Mouse (Mus musculus) MEL (cell line): ENCODE measurements around the gene Snrnp35. TPM values are rescaled to one million over a fixed set of nuclear protein-coding genes. Genes with fewer than 3 reads are reported as not detected.

Experiments used
- DNase-seq: peaks from one replicate; pipeline ENCODE4 v3.0.0; 2011; ENCODE audit warnings: low read depth, low spot score
- H3K27ac ChIP-seq: 2 replicates; pipeline ENCODE4 v1.5.1; 2012; ENCODE audit warnings: low read depth, mild to moderate bottlenecking, control low read depth, low read length, moderate library complexity; ENCODE audit not compliant: control insufficient read depth
- H3K27me3 ChIP-seq, 2 experiments: fragments of 150-350 bp in 1 of 2; sonication (generic) in 1 of 2; 2 replicates each; pipeline ENCODE4 v1.6.1; 2012; ENCODE audit warnings: low read length in 2 of 2, mild to moderate bottlenecking in 2 of 2, improper control_type of control experiment in 1 of 2, moderate library complexity in 1 of 2; ENCODE audit not compliant: insufficient read depth in 2 of 2, control insufficient read depth in 1 of 2
- H3K36me3 ChIP-seq, 2 experiments: 2 replicates each; pipeline ENCODE4 v1.6.1; 2012 to 2014; ENCODE audit warnings: low read length in 2 of 2, improper control_type of control experiment in 1 of 2, inconsistent platforms in 1 of 2, mild to moderate bottlenecking in 1 of 2; ENCODE audit not compliant: insufficient read depth in 2 of 2, control insufficient read depth in 1 of 2
- H3K4me1 ChIP-seq, 2 experiments: fragments of 150-350 bp in 1 of 2; sonication (generic) in 1 of 2; 2 replicates each; pipeline ENCODE4 v1.6.1; 2012; ENCODE audit warnings: low read length in 2 of 2, improper control_type of control experiment in 1 of 2, mild to moderate bottlenecking in 1 of 2; ENCODE audit not compliant: insufficient read depth in 2 of 2, control insufficient read depth in 1 of 2
- H3K4me3 ChIP-seq, 2 experiments: fragments of 150-350 bp in 1 of 2; sonication (generic) in 1 of 2; 2 replicates each; pipeline ENCODE4 v1.5.1; 2012; ENCODE audit warnings: low read depth in 2 of 2, low read length in 2 of 2, mild to moderate bottlenecking in 2 of 2, moderate library complexity in 2 of 2, control low read depth in 1 of 2, improper control_type of control experiment in 1 of 2; ENCODE audit not compliant: control insufficient read depth in 1 of 2, insufficient read depth in 1 of 2
- H3K79me2 ChIP-seq: 2 replicates; pipeline ENCODE4 v1.6.1; 2012; ENCODE audit warnings: mild to moderate bottlenecking, low read length, moderate library complexity; ENCODE audit not compliant: control insufficient read depth, poor library complexity, insufficient read depth
- H3K9ac ChIP-seq: 2 replicates; pipeline ENCODE4 v1.6.1; 2012; ENCODE audit warnings: low read depth, mild to moderate bottlenecking, control low read depth, low read length, moderate library complexity; ENCODE audit not compliant: control insufficient read depth, poor library complexity, severe bottlenecking
- H3K9me3 ChIP-seq: fragments of 150-350 bp; sonication (generic); replicated peaks from 2 replicates; pipeline ENCODE4 v1.6.1; 2012; ENCODE audit warnings: mild to moderate bottlenecking, low read length, improper control_type of control experiment, moderate library complexity; ENCODE audit not compliant: insufficient read depth
- CHD2 ChIP-seq: IDR thresholded peaks from 2 replicates; pipeline ENCODE4 v1.6.1; 2011; ENCODE audit warnings: low read length, improper control_type of control experiment
- CTCF ChIP-seq, 3 experiments: IDR thresholded peaks in 2 of 3; conservative IDR thresholded peaks in 1 of 3; 2 replicates each; pipeline ENCODE4 v1.5.1; 2011 to 2012; ENCODE audit warnings: low read length in 3 of 3, low read depth in 2 of 3, mild to moderate bottlenecking in 2 of 3, improper control_type of control experiment in 1 of 3, inconsistent platforms in 1 of 3, mixed read lengths in 1 of 3, moderate library complexity in 1 of 3; ENCODE audit not compliant: control insufficient read depth in 1 of 3, insufficient read depth in 1 of 3, poor library complexity in 1 of 3, severe bottlenecking in 1 of 3
- GABPA ChIP-seq: IDR thresholded peaks from 2 replicates; pipeline ENCODE4 v1.6.1; 2012; ENCODE audit warnings: low read depth, mild to moderate bottlenecking, inconsistent platforms, low read length, improper control_type of control experiment, moderate library complexity
- HCFC1 ChIP-seq: IDR thresholded peaks from 2 replicates; pipeline ENCODE4 v1.6.1; 2012; ENCODE audit warnings: low read depth, mild to moderate bottlenecking, inconsistent platforms, low read length, improper control_type of control experiment, moderate library complexity
- KAT2A ChIP-seq: conservative IDR thresholded peaks from 2 replicates; pipeline ENCODE4 v1.6.1; 2012; ENCODE audit warnings: low read depth, low read length, improper control_type of control experiment, inconsistent platforms
- MAX ChIP-seq: IDR thresholded peaks from 2 replicates; pipeline ENCODE4 v1.6.1; 2011; ENCODE audit warnings: low read length, improper control_type of control experiment
- MEF2A ChIP-seq: IDR thresholded peaks from 2 replicates; pipeline ENCODE4 v1.6.1; 2014; ENCODE audit warnings: low read depth, mild to moderate bottlenecking, inconsistent platforms, low read length, improper control_type of control experiment; ENCODE audit not compliant: poor library complexity, insufficient replicate concordance, severe bottlenecking; ENCODE audit errors: extremely low read depth
- MXI1 ChIP-seq: IDR thresholded peaks from 2 replicates; pipeline ENCODE4 v1.6.1; 2011; ENCODE audit warnings: mild to moderate bottlenecking, low read depth, low read length, improper control_type of control experiment
- MYC ChIP-seq: IDR thresholded peaks from 2 replicates; pipeline ENCODE4 v1.6.1; 2011; ENCODE audit warnings: low read depth, mild to moderate bottlenecking, low read length, improper control_type of control experiment, moderate library complexity
- RAD21 ChIP-seq: IDR thresholded peaks from 2 replicates; pipeline ENCODE4 v1.6.1; 2011; ENCODE audit warnings: mild to moderate bottlenecking, low read depth, low read length, improper control_type of control experiment
- RCOR1 ChIP-seq: IDR thresholded peaks from 2 replicates; pipeline ENCODE4 v1.6.1; 2012; ENCODE audit warnings: low read depth, mild to moderate bottlenecking, inconsistent platforms, low read length, improper control_type of control experiment
- SMC3 ChIP-seq: IDR thresholded peaks from 2 replicates; pipeline ENCODE4 v1.6.1; 2011; ENCODE audit warnings: low read depth, low read length, improper control_type of control experiment
- TBP ChIP-seq: IDR thresholded peaks from 2 replicates; pipeline ENCODE4 v1.8.0; 2011; ENCODE audit warnings: low read depth, low read length, improper control_type of control experiment
- USF1 ChIP-seq: IDR thresholded peaks from 2 replicates; pipeline ENCODE4 v1.6.1; 2014; ENCODE audit warnings: low read depth, mild to moderate bottlenecking, inconsistent platforms, low read length, improper control_type of control experiment, moderate library complexity
- USF2 ChIP-seq, 2 experiments: IDR thresholded peaks; 2 replicates each; pipeline ENCODE4 v1.6.1; 2011 to 2012; ENCODE audit warnings: improper control_type of control experiment in 2 of 2, low read length in 2 of 2, borderline replicate concordance in 1 of 2, inconsistent platforms in 1 of 2, low read depth in 1 of 2, mild to moderate bottlenecking in 1 of 2; ENCODE audit not compliant: insufficient read depth in 1 of 2
- ZC3H11A ChIP-seq: IDR thresholded peaks from 2 replicates; pipeline ENCODE4 v1.6.1; 2012; ENCODE audit warnings: low read depth, mild to moderate bottlenecking, inconsistent platforms, low read length, improper control_type of control experiment
- polyA plus RNA-seq, 2 experiments: library from polyadenylated mRNA; stranded (reverse) in 1 of 2; unstranded in 1 of 2; fragments of >175 nt in 1 of 2; fragments of >200 nt in 1 of 2; gene quantifications; 2 replicates each; pipeline versions ENCODE4 v1.2.1 to v1.2.4; 2012; ENCODE audit warnings: low replicate concordance in 2 of 2, low read depth in 1 of 2; ENCODE audit not compliant: insufficient read length in 2 of 2, insufficient read depth in 1 of 2, missing spikeins in 1 of 2
- total RNA-seq: library from RNA; depleted of rRNA; stranded (reverse); fragments of 300-350 nt; gene quantifications from 2 replicates; pipeline ENCODE4 v1.2.3, GENCODE M21; 2012

Snrnp35 gene
- total and polyA plus RNA-seq, 3 experiments: 11.7 to 18.3 TPM; not detected in 1

GRCm38 (mm10) chr5:124524943-124525342, 42.0 kb downstream of the Snrnp35 start:
- no peak overlapping the region for H3K9ac ChIP-seq
- H3K27ac ChIP-seq: no peak overlapping the region
- DNase-seq: no peak
- no peaks in the 10 kb centered on the region for H3K27me3 ChIP-seq
- H3K9me3 ChIP-seq: no peaks in the 10 kb centered on the region
- H3K79me2 ChIP-seq: no peaks in the 10 kb centered on the region
- TF ChIP-seq CTCF (IDR thresholded peaks at IDR 0.05 in 2 of 3, conservative IDR thresholded peaks at IDR 0.05 in 1 of 3; ENCODE audit: control insufficient read depth in 1 of 3, insufficient read depth in 1 of 3, low read depth in 2 of 3, low read length in 3 of 3, poor library complexity in 1 of 3, severe bottlenecking in 1 of 3) (no peak), GABPA (no peak), HCFC1 (no peak), USF2 (IDR thresholded peaks at IDR 0.05; ENCODE audit: borderline replicate concordance in 1 of 2, insufficient read depth in 1 of 2, low read depth in 1 of 2, low read length in 2 of 2) (no peak), MEF2A (no peak)
- no peaks in the 10 kb centered on the region for H3K36me3 ChIP-seq
- no peak overlapping the region for H3K4me3 ChIP-seq
- H3K4me1 ChIP-seq: peaks cover 0 to 1% of the 10 kb centered on the region in 2 experiments; a peak in 3 of 4 replicates

GRCm38 (mm10) chr5:124528351-124528750, 45.4 kb downstream of the Snrnp35 start:
- no peak overlapping the region for H3K27ac ChIP-seq
- no peak overlapping the region for H3K4me3 ChIP-seq
- no peaks in the 10 kb centered on the region for H3K36me3 ChIP-seq
- H3K9me3 ChIP-seq: no peaks in the 10 kb centered on the region
- H3K4me1 ChIP-seq: peaks cover 2 to 6% of the 10 kb centered on the region in 2 experiments; a peak in 3 of 4 replicates
- H3K27me3 ChIP-seq: no peaks in the 10 kb centered on the region
- no peak for TF ChIP-seq CHD2
- TF ChIP-seq MXI1: no peak
- no peak for TF ChIP-seq RCOR1
- TF ChIP-seq SMC3: no peak
- TF ChIP-seq KAT2A: no peak
- no peak for TF ChIP-seq RAD21
- no peak for TF ChIP-seq HCFC1
- no peak for TF ChIP-seq MYC
- no peak for TF ChIP-seq MAX
- TF ChIP-seq USF1: no peak
- no peak for TF ChIP-seq TBP
- TF ChIP-seq ZC3H11A: no peak
- no peak for DNase-seq
- H3K9ac ChIP-seq: no peak overlapping the region
- H3K79me2 ChIP-seq: peaks cover 2% of the 10 kb centered on the region; the same call in 1 of the 2 replicates
